Mouse (Mus musculus) erythroblast, embryonic 14.5 days (primary cell): ENCODE measurements around the gene Fam110a. TPM values are rescaled to one million over a fixed set of nuclear protein-coding genes. Genes with fewer than 3 reads are reported as not detected.

Experiments
- H3K27me3 ChIP-seq: 2 replicates; pipeline ENCODE4 v1.6.1; 2012; ENCODE audit warnings: inconsistent platforms; ENCODE audit not compliant: control insufficient read depth
- H3K36me3 ChIP-seq: 2 replicates; pipeline ENCODE4 v1.6.1; 2012; ENCODE audit warnings: mild to moderate bottlenecking, inconsistent platforms; ENCODE audit not compliant: control insufficient read depth
- H3K4me1 ChIP-seq: 2 replicates; pipeline ENCODE4 v1.6.1; 2012; ENCODE audit warnings: inconsistent platforms; ENCODE audit not compliant: control insufficient read depth
- H3K4me3 ChIP-seq: replicated peaks from 2 replicates; pipeline ENCODE3; 2012; ENCODE audit warnings: moderate library complexity, mild to moderate bottlenecking, inconsistent platforms
- H3K9me3 ChIP-seq: 2 replicates; pipeline ENCODE4 v1.6.1; 2012; ENCODE audit warnings: low read length, inconsistent platforms, mixed read lengths; ENCODE audit not compliant: control insufficient read depth
- GATA1 ChIP-seq: IDR thresholded peaks from 2 replicates; pipeline ENCODE4 v1.6.1; 2012; ENCODE audit warnings: low read length, inconsistent platforms, mixed read lengths
- TAL1 ChIP-seq: IDR thresholded peaks from 3 replicates; pipeline ENCODE4 v1.6.1; 2012; ENCODE audit warnings: low read length, inconsistent platforms, mixed read lengths
- polyA plus RNA-seq: library from polyadenylated mRNA; stranded (reverse); fragments of >175 nt; gene quantifications from 2 replicates; pipeline ENCODE4 v1.2.3, GENCODE M21; 2012

Fam110a gene
- polyA plus RNA-seq, result 4.5 and 4.7 TPM in 2 replicates

GRCm38 (mm10) chr2:151979470-151980354 lies at the start of gene Fam110a:
TSS of gene Fam110a (minus strand) at chr2:151980219.
- no peak for TF ChIP-seq GATA1
- TF ChIP-seq TAL1, result no peak
- Histone ChIP-seq H3K9me3 (no peaks in the 10 kb centered on the region), H3K4me1 (peaks cover 32% of the 10 kb centered on the region)

DNA sequence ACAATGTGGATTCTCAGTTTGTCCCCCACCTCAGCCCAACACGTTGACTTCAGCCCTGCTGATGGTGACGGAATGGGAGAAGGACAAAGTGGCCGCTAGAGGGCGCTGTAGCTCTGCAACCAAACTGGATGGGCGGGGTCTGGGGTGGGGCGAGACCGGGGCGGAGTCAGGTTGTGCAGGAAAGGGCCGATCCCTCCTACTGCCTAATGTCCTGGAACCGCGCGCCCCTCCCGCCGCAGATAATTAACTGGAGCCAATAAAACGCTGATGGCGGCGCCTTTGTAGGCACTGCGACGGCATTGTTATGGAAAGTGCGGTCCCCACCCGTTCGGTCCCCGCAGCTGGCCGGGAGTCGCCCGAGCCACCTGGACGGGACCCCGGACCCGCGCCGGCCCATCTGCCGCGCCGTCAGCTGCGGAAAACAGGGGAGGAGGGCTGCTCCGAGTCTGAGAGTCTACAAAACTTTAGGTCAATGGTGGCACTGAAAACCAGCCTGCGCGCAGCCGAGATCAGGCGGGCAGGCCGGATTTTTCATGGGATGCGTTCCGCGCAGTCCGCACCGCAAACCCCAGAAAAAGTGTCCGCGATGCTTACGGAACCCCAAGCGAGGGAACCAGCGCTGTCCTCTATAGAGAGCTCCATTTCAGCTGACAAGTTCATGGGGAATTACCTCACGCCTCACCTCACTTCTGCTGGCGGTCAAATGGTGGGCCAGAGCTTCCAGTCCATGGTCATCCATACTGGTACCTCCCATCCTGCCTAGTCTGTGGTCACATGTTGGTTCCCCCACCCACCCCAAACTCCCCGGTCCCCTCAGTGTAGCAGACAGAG lies 49.4 kb upstream of the Fam110a start:
- no peaks in the 10 kb centered on the region for H3K36me3 ChIP-seq
- peaks cover 2% of the 10 kb centered on the region; the same call in 1 of the 2 replicates for H3K9me3 ChIP-seq
- H3K4me1 ChIP-seq, result peaks cover 14% of the 10 kb centered on the region
- TF ChIP-seq GATA1, result no peak
- TF ChIP-seq TAL1, result no peak
- peaks cover 56% of the 10 kb centered on the region for H3K27me3 ChIP-seq
- H3K4me3 ChIP-seq, result peak overlapping the region; percentile 59

More at GRCm38 (mm10) chr2:151979470-151980354, at the start of gene Fam110a:
- peaks cover 13% of the 10 kb centered on the region for H3K36me3 ChIP-seq
- peaks cover 15% of the 10 kb centered on the region for H3K27me3 ChIP-seq
- peak within 1 kb of the TSS; percentile 93 for H3K4me3 ChIP-seq

DNA sequence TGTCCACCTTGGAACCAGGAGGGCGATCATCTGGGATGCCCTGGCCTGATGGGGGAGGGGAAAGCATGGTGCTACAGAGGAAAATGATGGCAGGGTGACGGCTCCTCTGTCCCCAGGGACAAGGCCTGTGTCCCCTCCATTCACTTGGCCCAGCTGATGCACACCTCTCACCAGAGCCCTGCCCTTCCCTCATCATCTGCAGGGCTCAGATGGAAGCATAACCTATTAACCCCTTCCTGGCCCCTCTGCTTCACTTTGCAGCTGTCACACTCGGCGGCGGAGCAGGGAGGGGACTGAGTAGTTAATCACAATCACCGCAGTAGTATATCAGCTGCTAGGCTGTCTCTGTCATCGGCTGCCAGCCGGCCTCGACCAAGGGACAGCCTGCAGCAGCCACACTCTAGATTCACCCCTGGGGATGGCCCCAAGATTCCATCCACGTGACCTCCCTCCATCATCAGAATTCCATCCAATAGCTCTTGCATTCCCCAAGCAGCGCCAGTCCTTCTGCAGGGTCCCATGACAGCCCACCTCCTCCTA lies 44.9 kb upstream of the Fam110a start:
- TF ChIP-seq TAL1, result no peak
- TF ChIP-seq GATA1, result no peak
- no peak overlapping the region for H3K4me3 ChIP-seq
- H3K36me3 ChIP-seq, result no peaks in the 10 kb centered on the region
- H3K27me3 ChIP-seq, result peaks cover 20% of the 10 kb centered on the region
- H3K9me3 ChIP-seq, result no peaks in the 10 kb centered on the region
- peaks cover 10% of the 10 kb centered on the region for H3K4me1 ChIP-seq

GRCm38 (mm10) chr2:152022022-152022421 lies 42.0 kb upstream of the Fam110a start:
- Histone ChIP-seq H3K4me1 (no peaks in the 10 kb centered on the region; the same call in 1 of the 2 replicates), H3K27me3 (no peaks in the 10 kb centered on the region; the same call in 1 of the 2 replicates), H3K36me3 (no peaks in the 10 kb centered on the region), H3K4me3 (no peak overlapping the region), H3K9me3 (no peaks in the 10 kb centered on the region)
- TF ChIP-seq GATA1, result no peak
- TF ChIP-seq TAL1, result no peak

DNA sequence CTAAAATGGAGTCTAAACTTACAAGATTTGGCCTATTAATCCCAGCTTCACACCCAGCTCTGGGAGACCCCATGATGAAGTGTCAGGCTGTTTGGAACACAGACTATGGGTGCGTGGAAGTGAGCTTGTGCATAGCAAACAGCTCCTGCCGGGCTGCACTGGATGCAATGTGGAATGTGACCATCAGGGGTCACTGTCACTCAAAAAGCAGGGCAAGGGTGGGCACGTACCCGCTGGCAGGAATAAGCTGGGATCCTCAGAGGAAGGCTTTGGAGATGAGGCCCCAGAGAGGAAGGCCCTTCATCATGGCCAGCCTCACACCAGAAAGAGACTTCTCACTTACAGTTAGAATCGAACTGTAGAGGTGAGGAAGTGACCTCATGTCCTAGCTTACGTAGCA lies 40.2 kb upstream of the Fam110a start:
- Histone ChIP-seq H3K4me1 (no peaks in the 10 kb centered on the region; the same call in 1 of the 2 replicates), H3K36me3 (no peaks in the 10 kb centered on the region), H3K4me3 (no peak overlapping the region), H3K27me3 (no peaks in the 10 kb centered on the region), H3K9me3 (no peaks in the 10 kb centered on the region)
- TF ChIP-seq GATA1, result no peak
- TF ChIP-seq TAL1, result no peak

GRCm38 (mm10) chr2:152016666-152017065 lies 36.6 kb upstream of the Fam110a start:
- Histone ChIP-seq H3K4me1 (no peaks in the 10 kb centered on the region; the same call in 1 of the 2 replicates), H3K36me3 (no peaks in the 10 kb centered on the region), H3K27me3 (no peaks in the 10 kb centered on the region), H3K9me3 (no peaks in the 10 kb centered on the region), H3K4me3 (no peak overlapping the region)
- no peak for TF ChIP-seq GATA1
- no peak for TF ChIP-seq TAL1

- Histone ChIP-seq H3K27me3 (no peaks in the 10 kb centered on the region), H3K36me3 (no peaks in the 10 kb centered on the region), H3K4me1 (no peaks in the 10 kb centered on the region; the same call in 1 of the 2 replicates), H3K4me3 (no peak overlapping the region), H3K9me3 (no peaks in the 10 kb centered on the region)
- no peak for TF ChIP-seq GATA1
- no peak for TF ChIP-seq TAL1
These were observed 36.0 kb upstream of the Fam110a start for GRCm38 (mm10) chr2:152015997-152016396.

DNA sequence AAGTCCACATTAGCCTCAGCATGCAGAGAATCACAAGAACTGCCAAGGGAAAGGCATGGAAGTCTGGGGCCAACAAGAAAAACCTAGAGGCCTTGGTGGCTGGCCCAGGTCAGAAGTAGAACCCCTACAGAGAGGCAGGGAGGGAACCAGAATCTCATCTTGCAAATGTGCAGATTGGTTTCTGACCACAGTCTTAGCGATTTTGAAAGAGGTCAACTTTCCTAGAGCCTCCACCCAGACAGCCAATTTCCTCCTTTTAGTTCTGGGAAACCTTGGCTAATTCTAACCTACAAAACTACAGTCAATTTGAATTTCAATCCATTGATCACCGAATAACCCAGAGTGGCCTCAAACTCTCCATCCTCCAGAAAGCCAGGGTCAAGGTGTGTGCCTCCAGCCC lies 32.7 kb upstream of the Fam110a start:
- H3K9me3 ChIP-seq, result no peaks in the 10 kb centered on the region
- no peaks in the 10 kb centered on the region for H3K4me1 ChIP-seq
- no peaks in the 10 kb centered on the region for H3K27me3 ChIP-seq
- no peak overlapping the region for H3K4me3 ChIP-seq
- no peaks in the 10 kb centered on the region for H3K36me3 ChIP-seq
- no peak for TF ChIP-seq GATA1
- no peak for TF ChIP-seq TAL1

DNA sequence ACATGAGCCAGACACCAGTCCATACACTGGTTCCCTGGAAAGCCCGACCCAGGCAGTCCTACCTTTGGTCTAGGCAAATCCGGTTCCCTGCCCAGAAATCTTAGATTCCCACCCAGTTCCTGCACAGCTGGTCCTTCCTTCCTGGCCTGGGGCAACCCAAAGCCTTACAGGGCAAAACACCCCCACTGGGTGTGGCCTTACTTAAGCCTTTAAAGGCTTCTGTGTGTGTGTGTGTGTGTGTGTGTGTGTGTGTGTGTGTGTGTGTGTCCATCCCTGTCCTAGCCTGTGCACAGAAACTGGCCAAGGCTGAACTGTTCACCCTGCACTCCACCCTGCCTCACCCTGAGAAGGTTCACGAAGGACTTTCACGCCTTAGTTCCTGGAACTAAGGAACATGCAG lies 32.2 kb upstream of the Fam110a start:
- no peak overlapping the region for H3K4me3 ChIP-seq
- no peaks in the 10 kb centered on the region for H3K36me3 ChIP-seq
- H3K4me1 ChIP-seq, result no peaks in the 10 kb centered on the region
- H3K9me3 ChIP-seq, result no peaks in the 10 kb centered on the region
- TF ChIP-seq GATA1 (no peak), TAL1 (no peak)
- H3K27me3 ChIP-seq, result no peaks in the 10 kb centered on the region
